Mouse (Mus musculus): ENCODE data around the gene Ces5a. TPM values are rescaled to one million over a fixed set of nuclear protein-coding genes. Genes with fewer than 3 reads are reported as not detected.

Ces5a gene
- total RNA-seq, 2 experiments from 2014 or later = 1.5 to 2.2 TPM

Other genes starting within 250 kb of the Ces5a start
- gene Ces1g, start 198.5 kb downstream of the Ces5a start, total RNA-seq (2021) = not detected
- not detected for gene Ces1h, start 156.1 kb downstream of the Ces5a start, total RNA-seq (2021)

Measured in left cerebral cortex, postnatal 4 days (tissue).